Mouse (Mus musculus) 416B (cell line): ENCODE measurements at regions not wholly inside any gene's neighbourhood (a gene's known extent, or its start where the extent isn't known, plus 50 kb on each side); places are given as distances from the start of the nearest gene placed in this dataset.
"Not testable (repeated sequence)": the region's sequence is repeated elsewhere in the genome, so short reads cannot be mapped to it uniquely, and the experiment has no call there.

Source experiments
- DNase-seq: peaks from one replicate; pipeline ENCODE4 v3.0.0; 2011; ENCODE audit warnings: low read depth

DNA sequence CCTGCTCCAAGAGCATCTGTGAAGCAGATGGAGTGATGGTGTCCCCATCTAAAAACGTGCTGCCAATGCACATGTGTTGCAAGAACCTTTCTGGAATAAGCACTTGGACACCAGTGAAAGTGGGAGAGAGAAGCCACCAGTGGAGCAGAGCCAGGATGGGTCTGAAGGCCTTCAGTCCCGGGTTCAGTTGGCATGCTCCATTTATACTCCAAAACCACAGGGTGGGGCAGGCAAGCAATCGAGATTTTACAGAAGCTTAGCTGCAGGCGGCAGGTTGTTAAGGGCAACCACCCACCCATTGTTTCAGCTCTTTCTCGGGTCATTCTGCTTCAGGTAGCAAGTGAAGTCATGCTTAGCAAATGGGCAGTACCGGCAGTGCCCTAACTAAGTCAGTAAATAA, 51.8 kb upstream of the Sv2b start:
- DNase-seq, result no peak

DNA sequence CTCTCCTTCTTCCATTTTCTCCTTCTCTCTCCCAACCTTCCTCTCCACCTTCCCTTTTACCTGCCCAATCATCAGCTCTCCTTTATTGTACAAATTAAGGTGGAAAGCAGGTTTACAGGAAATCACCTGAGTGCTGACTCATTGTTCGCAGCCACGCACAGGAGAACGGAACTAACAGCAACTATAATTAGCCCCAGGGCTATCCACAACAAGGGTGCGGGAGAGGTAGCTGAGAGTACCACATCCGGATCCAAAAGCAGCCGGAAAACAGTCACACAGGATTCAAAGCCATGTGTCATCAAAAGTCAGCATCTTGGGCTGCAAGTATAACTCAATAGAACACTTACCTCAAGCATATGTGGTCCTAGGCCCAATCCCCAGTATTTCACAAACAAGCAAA, 53.5 kb upstream of the Sv2b start:
- peak; percentile 83 for DNase-seq

GRCm38 (mm10) chr7:75365480-75365879, 56.4 kb upstream of the Sv2b start:
- peak; percentile 90 for DNase-seq

GRCm38 (mm10) chr7:75366285-75366882, 57.3 kb upstream of the Sv2b start:
- DNase-seq, result peak; percentile 82

DNA sequence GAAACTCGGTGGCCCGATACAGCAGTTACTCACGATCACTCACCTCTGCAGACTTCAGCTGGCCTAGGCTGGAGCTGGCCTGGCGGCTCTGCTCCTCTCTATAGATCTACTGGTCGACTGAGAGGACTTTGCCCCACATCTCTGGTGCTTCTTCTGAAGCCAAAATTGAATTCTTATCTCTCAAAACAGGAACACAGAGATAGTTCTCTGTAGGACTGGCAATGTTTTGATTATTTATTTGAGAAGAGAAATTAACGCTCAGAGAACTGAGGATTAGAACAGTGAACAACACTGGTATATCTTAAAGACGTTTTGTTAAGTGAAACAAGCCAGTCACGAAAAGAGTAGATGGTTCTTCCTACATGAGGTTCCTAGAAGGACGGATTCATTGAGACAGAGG, 59.3 kb upstream of the Sv2b start:
- no peak for DNase-seq

DNA sequence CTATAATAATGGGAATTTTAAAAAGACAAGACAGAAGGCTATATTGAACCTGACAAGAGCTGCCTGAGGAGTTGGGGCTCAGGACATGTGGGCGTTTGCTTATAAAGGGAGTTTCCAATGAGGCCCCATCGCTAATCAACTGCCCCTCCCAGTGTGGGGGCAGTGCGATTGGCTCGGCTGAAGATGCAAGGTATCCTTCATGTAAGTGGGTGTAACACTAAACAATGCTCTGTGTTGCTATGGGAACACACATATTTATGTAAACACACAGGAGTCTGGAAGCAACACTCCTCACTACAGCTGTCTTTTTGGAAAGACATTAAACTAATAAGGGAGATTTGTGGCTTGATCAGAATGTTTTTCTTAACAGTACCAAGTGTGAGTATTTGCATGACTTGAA, 60.3 kb upstream of the Sv2b start:
- DNase-seq, result no peak

- peak; percentile 98 for DNase-seq
Observed at GRCm38 (mm10) chr7:75370595-75371519, 61.8 kb upstream of the Sv2b start.

DNA sequence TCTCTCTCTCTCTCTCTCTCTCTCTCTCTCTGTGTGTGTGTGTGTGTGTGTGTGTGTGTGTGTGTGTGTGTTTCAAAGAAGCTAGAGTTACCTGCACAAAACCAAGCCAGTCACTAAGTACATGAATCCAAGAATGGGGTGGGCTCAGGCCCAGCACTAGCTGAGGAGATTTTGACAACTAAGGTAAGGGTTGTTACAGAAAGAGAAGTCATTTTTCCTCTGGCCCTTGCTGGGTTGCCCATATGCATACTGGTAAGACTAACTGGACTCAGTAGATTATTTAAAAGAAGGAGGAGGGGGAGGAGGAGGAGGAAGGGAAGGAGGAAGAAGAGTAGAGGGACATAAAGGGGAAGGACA, 62.4 kb upstream of the Sv2b start:
- DNase-seq, result no peak

GRCm38 (mm10) chr7:75371991-75372390, 62.9 kb upstream of the Sv2b start:
- peak; percentile 98 for DNase-seq

DNA sequence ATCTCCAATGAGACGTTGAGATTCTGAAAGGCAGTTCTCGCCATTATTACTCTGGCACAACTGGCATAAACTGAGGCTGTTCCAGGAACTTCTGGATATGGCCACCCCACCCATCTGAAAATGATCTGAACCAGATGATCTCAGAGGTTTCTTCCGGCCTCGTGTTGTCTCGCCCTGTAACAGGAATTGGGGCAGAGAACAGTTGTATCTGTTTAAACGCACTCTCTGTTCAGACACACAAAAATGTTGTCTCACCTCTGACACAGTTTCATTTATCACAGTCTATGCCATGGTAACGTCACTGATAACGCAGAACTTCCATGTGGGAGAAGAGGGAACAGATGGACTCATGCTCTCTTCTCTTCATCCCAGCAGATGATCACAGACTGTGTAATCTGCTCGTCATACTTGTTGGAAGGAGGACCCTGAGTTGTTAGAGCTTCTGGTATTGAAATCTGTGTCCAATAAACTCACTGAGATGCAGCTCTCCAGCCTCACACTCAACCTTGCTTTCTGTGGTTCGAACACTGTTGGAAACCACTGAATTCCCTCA, 63.9 kb upstream of the Sv2b start:
- DNase-seq, result no peak

GRCm38 (mm10) chr7:75374506-75374905, 65.4 kb upstream of the Sv2b start:
- peak; percentile 37 for DNase-seq

- DNase-seq, result no peak
Observed at GRCm38 (mm10) chr7:75379595-75379994, 70.5 kb upstream of the Sv2b start.

- no peak for DNase-seq
Observed at GRCm38 (mm10) chr7:75384506-75384911, 70.8 kb upstream of the Akap13 start.

DNA sequence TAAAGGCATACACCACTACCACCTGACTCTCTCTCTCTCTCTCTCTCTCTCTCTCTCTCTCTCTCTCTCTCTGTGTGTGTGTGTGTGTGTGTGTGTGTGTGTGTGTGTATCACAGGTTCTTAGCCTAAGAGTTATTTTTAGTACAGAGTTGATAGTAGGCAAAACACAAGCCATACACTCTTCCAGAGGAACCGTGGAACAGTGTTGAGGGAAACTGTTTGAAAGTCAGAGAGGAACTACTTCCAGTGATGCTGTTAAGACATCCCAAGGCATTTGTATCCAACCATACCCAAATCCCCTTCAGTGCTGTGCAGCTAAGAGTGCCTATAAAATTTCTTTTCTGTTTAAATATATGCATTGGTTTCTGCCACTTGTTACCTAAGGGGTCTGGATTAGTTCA, 68.3 kb upstream of the Akap13 start:
- DNase-seq, result no peak

GRCm38 (mm10) chr7:75387821-75388431, 67.4 kb upstream of the Akap13 start:
- DNase-seq, result no peak

DNA sequence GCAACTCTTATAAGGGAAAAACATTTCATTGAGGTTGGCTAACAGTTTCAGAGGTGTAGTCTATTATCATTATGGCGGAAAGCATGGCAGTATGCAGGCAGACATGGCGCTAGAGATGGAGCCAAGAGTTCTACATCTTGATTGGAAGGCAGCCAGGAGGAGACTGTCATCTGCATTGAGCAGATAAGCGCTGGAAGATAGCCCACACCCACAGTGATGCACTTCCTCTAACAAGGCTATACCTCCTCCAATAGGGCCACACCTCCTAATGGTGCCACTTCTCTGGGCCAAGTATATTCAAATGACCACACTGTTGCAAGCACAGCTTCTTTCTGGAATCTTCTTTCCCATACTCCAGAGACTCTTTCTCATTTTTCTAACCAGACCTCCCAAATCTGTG, 65.2 kb upstream of the Akap13 start:
- peak; percentile 91 for DNase-seq

DNA sequence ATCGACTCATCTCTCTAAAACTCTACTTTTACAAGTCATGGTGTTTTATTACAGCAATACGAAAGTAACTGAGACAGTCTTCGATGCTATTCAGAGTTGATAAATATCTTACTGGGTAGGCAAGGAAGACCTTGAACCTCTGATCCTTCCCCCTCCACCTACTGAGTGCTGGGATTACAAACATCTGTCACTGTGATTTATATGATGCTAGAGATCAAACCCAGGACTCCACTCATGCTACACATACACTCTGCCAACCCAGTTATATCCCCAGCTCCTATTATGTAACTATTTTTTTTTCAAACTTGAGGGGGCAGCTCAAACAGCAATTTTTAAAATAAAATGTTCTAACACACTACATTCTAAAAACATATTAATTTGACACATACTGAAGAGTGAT, 62.6 kb upstream of the Akap13 start:
- DNase-seq, result no peak

- no peak for DNase-seq
Observed at GRCm38 (mm10) chr7:75393466-75393865, 61.9 kb upstream of the Akap13 start.

- no peak for DNase-seq
Observed at GRCm38 (mm10) chr7:75394866-75395580, 60.3 kb upstream of the Akap13 start.

GRCm38 (mm10) chr7:75397559-75397958, 57.8 kb upstream of the Akap13 start:
- peak; percentile 64 for DNase-seq

- DNase-seq, result not testable (repeated sequence)
Observed at GRCm38 (mm10) chr7:75398480-75398879, 56.9 kb upstream of the Akap13 start.
